Mouse (Mus musculus) heart, embryonic 16.5 days (tissue): ENCODE measurements around the gene Myo10. TPM values are rescaled to one million over a fixed set of nuclear protein-coding genes. Genes with fewer than 3 reads are reported as not detected.

Source experiments
- ATAC-seq: fragments of 200-750 bp; cut with Nextera tagmentation; replicated peaks from 2 replicates; pipeline ENCODE4 v1.8.0; 2017; ENCODE audit warnings: moderate number of reproducible peaks; ENCODE audit not compliant: insufficient read depth, low FRiP score; ENCODE audit errors: extremely low read depth
- H3K27ac ChIP-seq: fragments of 300-500 bp; sonication (generic); 2 replicates; pipeline ENCODE4 v1.5.1; 2014; ENCODE audit warnings: mild to moderate bottlenecking, low read length, control low read depth, moderate library complexity
- H3K27me3 ChIP-seq: fragments of 300-500 bp; sonication (generic); 2 replicates; pipeline ENCODE4 v1.6.1; 2014; ENCODE audit warnings: low read length, mixed read lengths; ENCODE audit not compliant: control insufficient read depth, insufficient read depth
- H3K36me3 ChIP-seq: fragments of 300-500 bp; sonication (generic); 2 replicates; pipeline ENCODE4 v1.6.1; 2014; ENCODE audit not compliant: control insufficient read depth, insufficient read depth
- H3K4me1 ChIP-seq: fragments of 300-500 bp; sonication (generic); 2 replicates; pipeline ENCODE4 v1.6.1; 2014; ENCODE audit warnings: low read length, mixed read lengths; ENCODE audit not compliant: control insufficient read depth, insufficient read depth
- H3K4me2 ChIP-seq: fragments of 300-500 bp; sonication (generic); 2 replicates; pipeline ENCODE4 v1.6.1; 2014; ENCODE audit warnings: low read depth, mild to moderate bottlenecking, control low read depth, low read length
- H3K4me3 ChIP-seq: fragments of 300-500 bp; sonication (generic); 2 replicates; pipeline ENCODE4 v1.5.1; 2014; ENCODE audit warnings: mild to moderate bottlenecking, control low read depth, low read length
- H3K9ac ChIP-seq: fragments of 300-500 bp; sonication (generic); 2 replicates; pipeline ENCODE4 v1.6.1; 2014; ENCODE audit warnings: low read length, control low read depth
- H3K9me3 ChIP-seq: fragments of 300-500 bp; sonication (generic); replicated peaks from 2 replicates; pipeline ENCODE4 v1.6.1; 2016; ENCODE audit warnings: low read length; ENCODE audit not compliant: control insufficient read depth
- WGBS: fragments of 180-500 bp; shearing (Covaris S2); extraction: QIAGEN DNeasy Blood & Tissue Kit; methylation state at CpG from one replicate; pipeline ENCODE4 v1.1.7; 2014; 5-methylcytosine and 5-hydroxymethylcytosine counted together
- polyA plus RNA-seq: library from polyadenylated mRNA; unstranded; fragments of >200 nt; fragmentation: Nextera tagmentation; extraction: Ambion mirVana; gene quantifications from 2 replicates; pipeline ENCODE4 v1.2.1, GENCODE M21; 2015

The Myo10 gene
- polyA plus RNA-seq, 1 experiment from 2014 or later = 14.9 TPM

- ATAC-seq = no peak
- H3K27me3 ChIP-seq = no peaks in the 10 kb centered on the region
- H3K4me3 ChIP-seq = no peak overlapping the region
- H3K9ac ChIP-seq = no peak overlapping the region
- H3K4me1 ChIP-seq = peaks cover 8% of the 10 kb centered on the region
- 80% methylated on average over 23 of the region's 23 CpGs for WGBS
- no peaks in the 10 kb centered on the region for H3K9me3 ChIP-seq
- peaks cover 12% of the 10 kb centered on the region for H3K36me3 ChIP-seq
- no peak overlapping the region for H3K4me2 ChIP-seq
- H3K27ac ChIP-seq = no peak overlapping the region
Measured at GRCm38 (mm10) chr15:25779522-25780191, 157.3 kb downstream of the Myo10 start.

DNA sequence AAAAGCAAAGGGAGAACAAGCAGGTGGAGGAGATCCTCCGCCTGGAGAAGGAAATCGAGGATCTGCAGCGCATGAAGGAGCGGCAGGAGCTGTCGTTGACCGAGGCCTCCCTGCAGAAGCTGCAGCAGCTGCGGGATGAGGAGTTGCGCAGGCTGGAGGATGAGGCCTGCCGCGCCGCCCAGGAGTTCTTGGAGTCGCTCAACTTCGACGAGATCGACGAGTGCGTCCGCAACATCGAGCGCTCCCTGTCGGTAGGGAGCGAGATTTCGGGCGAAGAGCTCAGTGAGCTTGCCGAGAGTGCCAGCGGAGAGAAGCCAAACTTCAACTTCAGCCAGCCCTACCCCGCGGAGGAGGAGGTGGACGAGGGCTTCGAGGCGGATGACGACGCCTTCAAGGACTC is 158.7 kb downstream of the Myo10 start:
- ATAC-seq = no peak
- no peak overlapping the region for H3K4me2 ChIP-seq
- WGBS = 85% methylated on average over 33 of the region's 33 CpGs
- H3K4me1 ChIP-seq = no peaks in the 10 kb centered on the region
- no peaks in the 10 kb centered on the region for H3K27me3 ChIP-seq
- H3K27ac ChIP-seq = no peak overlapping the region
- no peaks in the 10 kb centered on the region for H3K9me3 ChIP-seq
- peaks cover 20% of the 10 kb centered on the region for H3K36me3 ChIP-seq
- no peak overlapping the region for H3K4me3 ChIP-seq
- no peak overlapping the region for H3K9ac ChIP-seq

GRCm38 (mm10) chr15:25785456-25786390 is 163.4 kb downstream of the Myo10 start:
- H3K9ac ChIP-seq = no peak overlapping the region
- 88% methylated on average over 35 of the region's 35 CpGs for WGBS
- H3K9me3 ChIP-seq = no peaks in the 10 kb centered on the region
- no peaks in the 10 kb centered on the region for H3K4me1 ChIP-seq
- no peak for ATAC-seq
- H3K4me2 ChIP-seq = no peak overlapping the region
- no peak overlapping the region for H3K4me3 ChIP-seq
- no peaks in the 10 kb centered on the region for H3K27me3 ChIP-seq
- H3K36me3 ChIP-seq = peaks cover 22% of the 10 kb centered on the region
- no peak overlapping the region for H3K27ac ChIP-seq

- peaks cover 16% of the 10 kb centered on the region for H3K36me3 ChIP-seq
- ATAC-seq = no peak
- no peak overlapping the region for H3K27ac ChIP-seq
- H3K4me2 ChIP-seq = no peak overlapping the region
- H3K4me1 ChIP-seq = no peaks in the 10 kb centered on the region
- no peak overlapping the region for H3K4me3 ChIP-seq
- H3K9me3 ChIP-seq = no peaks in the 10 kb centered on the region
- H3K9ac ChIP-seq = no peak overlapping the region
- H3K27me3 ChIP-seq = no peaks in the 10 kb centered on the region
- 80% methylated on average over 9 of the region's 9 CpGs for WGBS
Measured at GRCm38 (mm10) chr15:25787406-25787805, 165.1 kb downstream of the Myo10 start.

GRCm38 (mm10) chr15:25787965-25788364 is 165.6 kb downstream of the Myo10 start:
- 86% methylated on average over 8 of the region's 8 CpGs for WGBS
- Histone ChIP-seq H3K4me3 (no peak overlapping the region), H3K4me2 (no peak overlapping the region), H3K4me1 (no peaks in the 10 kb centered on the region), H3K27ac (no peak overlapping the region), H3K9me3 (no peaks in the 10 kb centered on the region), H3K36me3 (peaks cover 16% of the 10 kb centered on the region), H3K9ac (no peak overlapping the region), H3K27me3 (no peaks in the 10 kb centered on the region)
- no peak for ATAC-seq

DNA sequence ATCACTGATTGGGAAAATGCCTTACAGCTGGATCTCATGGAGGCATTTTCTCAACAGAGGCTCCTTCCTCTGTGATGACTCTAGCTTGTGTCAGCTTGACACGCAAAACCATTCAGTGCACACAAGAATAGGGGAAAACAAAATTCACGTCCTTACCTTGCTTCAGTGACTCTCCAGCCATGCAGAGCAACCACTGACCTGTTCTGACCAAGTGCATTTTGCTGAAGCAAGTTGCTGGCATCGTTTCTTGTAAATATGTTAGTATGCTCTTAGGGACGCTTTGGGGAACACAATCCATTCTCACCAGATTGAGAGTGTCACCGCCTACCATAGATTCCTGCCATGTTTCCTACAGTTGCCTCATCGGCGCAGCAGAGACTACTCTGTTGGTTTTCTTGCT is 166.2 kb downstream of the Myo10 start:
- peaks cover 19% of the 10 kb centered on the region for H3K36me3 ChIP-seq
- no peaks in the 10 kb centered on the region for H3K4me1 ChIP-seq
- no peak overlapping the region for H3K4me2 ChIP-seq
- no peak overlapping the region for H3K9ac ChIP-seq
- WGBS = 87% methylated on average over 7 of the region's 7 CpGs
- no peak overlapping the region for H3K27ac ChIP-seq
- H3K9me3 ChIP-seq = no peaks in the 10 kb centered on the region
- ATAC-seq = no peak
- H3K27me3 ChIP-seq = no peaks in the 10 kb centered on the region
- H3K4me3 ChIP-seq = no peak overlapping the region

GRCm38 (mm10) chr15:25789241-25789640 is 166.9 kb downstream of the Myo10 start:
- Histone ChIP-seq H3K27me3 (no peaks in the 10 kb centered on the region), H3K27ac (peak overlapping the region; percentile 26; the same call in 1 of the 2 replicates), H3K36me3 (peaks cover 19% of the 10 kb centered on the region), H3K4me2 (no peak overlapping the region), H3K9me3 (no peaks in the 10 kb centered on the region), H3K4me1 (no peaks in the 10 kb centered on the region), H3K4me3 (no peak overlapping the region), H3K9ac (no peak overlapping the region)
- ATAC-seq = no peak
- WGBS = 77% methylated on average over 10 of the region's 10 CpGs

DNA sequence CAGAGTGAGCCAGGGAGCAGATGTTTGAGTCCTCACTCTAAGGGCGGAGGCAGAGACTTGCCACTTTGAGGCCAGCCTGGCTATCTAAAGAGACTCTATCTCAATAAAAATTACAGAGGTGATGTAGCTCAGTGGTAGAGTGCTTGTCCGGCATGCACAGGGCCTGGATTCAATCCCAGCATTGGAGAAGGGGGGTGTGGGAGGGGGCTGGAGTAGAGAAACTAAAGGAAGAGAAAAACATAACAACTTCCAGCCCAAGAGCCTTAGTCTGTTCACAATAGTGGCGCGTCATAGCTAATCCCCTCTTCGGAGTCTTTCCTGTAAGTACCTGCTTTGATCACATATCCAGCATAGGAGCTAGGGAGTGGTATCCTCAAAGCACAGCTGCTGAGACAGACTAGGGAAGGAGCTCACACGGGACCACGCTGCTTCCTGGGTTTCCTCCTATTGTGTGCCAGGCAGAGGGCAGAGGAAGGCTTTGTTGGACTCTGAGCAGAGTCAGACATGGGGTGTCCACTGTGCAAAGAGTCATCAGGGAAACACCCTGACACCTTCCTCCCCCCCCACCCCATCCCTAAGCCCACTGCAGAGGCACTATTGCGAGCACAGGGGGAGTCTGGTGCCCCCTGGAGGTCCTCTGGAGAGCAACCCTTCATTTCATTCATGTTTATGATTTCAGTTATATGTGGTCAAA is 169.5 kb downstream of the Myo10 start:
- no peak overlapping the region for H3K9ac ChIP-seq
- peak; percentile 52 for ATAC-seq
- H3K27ac ChIP-seq = peak overlapping the region; percentile 52
- H3K27me3 ChIP-seq = no peaks in the 10 kb centered on the region
- H3K4me3 ChIP-seq = no peak overlapping the region
- H3K4me2 ChIP-seq = no peak overlapping the region
- H3K4me1 ChIP-seq = no peaks in the 10 kb centered on the region
- 66% methylated on average over 8 of the region's 8 CpGs for WGBS
- H3K9me3 ChIP-seq = no peaks in the 10 kb centered on the region
- peaks cover 7% of the 10 kb centered on the region; the same call in 1 of the 2 replicates for H3K36me3 ChIP-seq
